Mouse (Mus musculus): ENCODE data around the gene Ppp1r13b. TPM values are rescaled to one million over a fixed set of nuclear protein-coding genes. Genes with fewer than 3 reads are reported as not detected.

Gene Ppp1r13b
- polyA plus RNA-seq, 1 experiment from 2014 or later = 21.7 TPM

- WGBS = 23% methylated on average over 7 of the region's 7 CpGs
Observed at GRCm38 (mm10) chr12:111896908-111897661, 10.8 kb downstream of the Ppp1r13b start.

GRCm38 (mm10) chr12:111894082-111894481 is 13.8 kb downstream of the Ppp1r13b start:
- Histone ChIP-seq H3K9ac (no peak overlapping the region), H3K4me1 (replicated peaks) (peaks cover 23% of the 10 kb centered on the region), H3K4me2 (replicated peaks) (no peak overlapping the region), H3K27me3 (replicated peaks) (no peaks in the 10 kb centered on the region), H3K36me3 (no peaks in the 10 kb centered on the region), H3K9me3 (no peaks in the 10 kb centered on the region), H3K4me3 (replicated peaks) (no peak overlapping the region), H3K27ac (no peak overlapping the region; the same call in 1 of the 2 replicates)
- 41% methylated on average over 1 of the region's 1 CpGs for WGBS
- no peak for ATAC-seq

More at GRCm38 (mm10) chr12:111896908-111897661, 10.8 kb downstream of the Ppp1r13b start:
- Histone ChIP-seq H3K9ac (no peak overlapping the region), H3K27ac (peak overlapping the region; percentile 29), H3K4me2 (replicated peaks) (0 out of 2 replicates have a peak overlapping the region, but pooled peaks have one; percentile 7), H3K27me3 (replicated peaks) (no peaks in the 10 kb centered on the region), H3K4me1 (replicated peaks) (peaks cover 27% of the 10 kb centered on the region), H3K9me3 (no peaks in the 10 kb centered on the region), H3K4me3 (replicated peaks) (no peak overlapping the region), H3K36me3 (no peaks in the 10 kb centered on the region)
- peak; percentile 91 for ATAC-seq

GRCm38 (mm10) chr12:111892981-111893380 is 14.9 kb downstream of the Ppp1r13b start:
- no peaks in the 10 kb centered on the region for H3K9me3 ChIP-seq
- H3K4me2 ChIP-seq (replicated peaks) = no peak overlapping the region
- H3K27me3 ChIP-seq (replicated peaks) = no peaks in the 10 kb centered on the region
- no peak overlapping the region for H3K9ac ChIP-seq
- WGBS = 93% methylated on average over 1 of the region's 1 CpGs
- H3K36me3 ChIP-seq = no peaks in the 10 kb centered on the region
- ATAC-seq = no peak
- peaks cover 15% of the 10 kb centered on the region for H3K4me1 ChIP-seq (replicated peaks)
- H3K4me3 ChIP-seq (replicated peaks) = no peak overlapping the region
- H3K27ac ChIP-seq = no peak overlapping the region

- H3K27ac ChIP-seq = no peak overlapping the region
- no peak overlapping the region for H3K9ac ChIP-seq
- peaks cover 8% of the 10 kb centered on the region for H3K4me1 ChIP-seq (replicated peaks)
- H3K27me3 ChIP-seq (replicated peaks) = no peaks in the 10 kb centered on the region
- H3K4me2 ChIP-seq (replicated peaks) = no peak overlapping the region
- no peaks in the 10 kb centered on the region for H3K9me3 ChIP-seq
- H3K36me3 ChIP-seq = no peaks in the 10 kb centered on the region
- no peak for ATAC-seq
- no peak overlapping the region for H3K4me3 ChIP-seq (replicated peaks)
- WGBS = 87% methylated on average over 4 of the region's 4 CpGs
Observed at GRCm38 (mm10) chr12:111891800-111892199, 16.1 kb downstream of the Ppp1r13b start.

GRCm38 (mm10) chr12:111889251-111889650 is 18.7 kb downstream of the Ppp1r13b start:
- no peaks in the 10 kb centered on the region for H3K9me3 ChIP-seq
- 82% methylated on average over 3 of the region's 3 CpGs for WGBS
- peaks cover 8% of the 10 kb centered on the region; the same call in 1 of the 2 replicates for H3K4me1 ChIP-seq (replicated peaks)
- no peak overlapping the region for H3K4me3 ChIP-seq (replicated peaks)
- ATAC-seq = no peak
- no peaks in the 10 kb centered on the region for H3K36me3 ChIP-seq
- no peak overlapping the region for H3K4me2 ChIP-seq (replicated peaks)
- H3K9ac ChIP-seq = no peak overlapping the region
- H3K27ac ChIP-seq = no peak overlapping the region
- no peaks in the 10 kb centered on the region for H3K27me3 ChIP-seq (replicated peaks)

- no peak overlapping the region for H3K9ac ChIP-seq
- ATAC-seq = no peak
- H3K9me3 ChIP-seq = no peaks in the 10 kb centered on the region
- H3K4me2 ChIP-seq (replicated peaks) = no peak overlapping the region
- H3K27ac ChIP-seq = no peak overlapping the region
- no peaks in the 10 kb centered on the region for H3K36me3 ChIP-seq
- H3K4me3 ChIP-seq (replicated peaks) = no peak overlapping the region
- peaks cover 6% of the 10 kb centered on the region; the same call in 1 of the 2 replicates for H3K4me1 ChIP-seq (replicated peaks)
- 92% methylated on average over 4 of the region's 4 CpGs for WGBS
- H3K27me3 ChIP-seq (replicated peaks) = no peaks in the 10 kb centered on the region
Observed at GRCm38 (mm10) chr12:111888303-111888864, 19.5 kb downstream of the Ppp1r13b start.

GRCm38 (mm10) chr12:111887005-111887404 is 20.9 kb downstream of the Ppp1r13b start:
- no peaks in the 10 kb centered on the region for H3K36me3 ChIP-seq

GRCm38 (mm10) chr12:111882852-111883251 is 25.1 kb downstream of the Ppp1r13b start:
- H3K4me2 ChIP-seq (replicated peaks) = no peak overlapping the region
- H3K36me3 ChIP-seq = no peaks in the 10 kb centered on the region
- WGBS = 25% methylated on average over 4 of the region's 4 CpGs
- H3K4me1 ChIP-seq (replicated peaks) = peaks cover 6% of the 10 kb centered on the region; the same call in 1 of the 2 replicates
- H3K9ac ChIP-seq = no peak overlapping the region
- H3K27me3 ChIP-seq (replicated peaks) = no peaks in the 10 kb centered on the region
- no peaks in the 10 kb centered on the region for H3K9me3 ChIP-seq
- ATAC-seq = peak; percentile 70
- H3K27ac ChIP-seq = no peak overlapping the region
- no peak overlapping the region for H3K4me3 ChIP-seq (replicated peaks)

More at GRCm38 (mm10) chr12:111887005-111887404, 20.9 kb downstream of the Ppp1r13b start:
- Histone ChIP-seq H3K9me3 (no peaks in the 10 kb centered on the region), H3K4me3 (replicated peaks) (no peak overlapping the region), H3K27ac (no peak overlapping the region), H3K27me3 (replicated peaks) (no peaks in the 10 kb centered on the region), H3K9ac (no peak overlapping the region), H3K4me1 (replicated peaks) (peaks cover 6% of the 10 kb centered on the region; the same call in 1 of the 2 replicates), H3K4me2 (replicated peaks) (no peak overlapping the region)
- WGBS = 95% methylated on average over 1 of the region's 1 CpGs
- no peak for ATAC-seq

- ATAC-seq = no peak
- no peaks in the 10 kb centered on the region for H3K27me3 ChIP-seq (replicated peaks)
- no peak overlapping the region for H3K4me3 ChIP-seq (replicated peaks)
- WGBS = 74% methylated on average over 3 of the region's 3 CpGs
- H3K9ac ChIP-seq = no peak overlapping the region
- H3K4me2 ChIP-seq (replicated peaks) = no peak overlapping the region
- H3K4me1 ChIP-seq (replicated peaks) = peaks cover 6% of the 10 kb centered on the region; the same call in 1 of the 2 replicates
- no peaks in the 10 kb centered on the region for H3K9me3 ChIP-seq
- no peaks in the 10 kb centered on the region for H3K36me3 ChIP-seq
- no peak overlapping the region for H3K27ac ChIP-seq
Observed at GRCm38 (mm10) chr12:111882022-111882421, 25.9 kb downstream of the Ppp1r13b start.

- Histone ChIP-seq H3K27me3 (replicated peaks) (no peaks in the 10 kb centered on the region), H3K27ac (no peak overlapping the region), H3K4me1 (replicated peaks) (no peaks in the 10 kb centered on the region), H3K9me3 (no peaks in the 10 kb centered on the region), H3K36me3 (no peaks in the 10 kb centered on the region), H3K4me2 (replicated peaks) (no peak overlapping the region), H3K9ac (no peak overlapping the region), H3K4me3 (replicated peaks) (no peak overlapping the region)
- 22% methylated on average over 3 of the region's 3 CpGs for WGBS
- peak; percentile 79 for ATAC-seq
Observed at GRCm38 (mm10) chr12:111878213-111878612, 29.7 kb downstream of the Ppp1r13b start.

- ATAC-seq = no peak
- Histone ChIP-seq H3K4me2 (replicated peaks) (no peak overlapping the region), H3K9ac (no peak overlapping the region), H3K4me1 (replicated peaks) (no peaks in the 10 kb centered on the region), H3K27ac (no peak overlapping the region), H3K27me3 (replicated peaks) (no peaks in the 10 kb centered on the region), H3K36me3 (no peaks in the 10 kb centered on the region), H3K9me3 (no peaks in the 10 kb centered on the region), H3K4me3 (replicated peaks) (no peak overlapping the region)
- 89% methylated on average over 3 of the region's 3 CpGs for WGBS
Observed at GRCm38 (mm10) chr12:111875499-111875898, 32.4 kb downstream of the Ppp1r13b start.

GRCm38 (mm10) chr12:111874601-111875140 is 33.2 kb downstream of the Ppp1r13b start:
- 74% methylated on average over 1 of the region's 1 CpGs for WGBS
- no peaks in the 10 kb centered on the region for H3K27me3 ChIP-seq (replicated peaks)
- no peaks in the 10 kb centered on the region for H3K4me1 ChIP-seq (replicated peaks)

More at GRCm38 (mm10) chr12:111874601-111875140, 33.2 kb downstream of the Ppp1r13b start:
- H3K27ac ChIP-seq = no peak overlapping the region
- no peaks in the 10 kb centered on the region for H3K9me3 ChIP-seq
- ATAC-seq = no peak
- no peak overlapping the region for H3K9ac ChIP-seq
- no peak overlapping the region for H3K4me2 ChIP-seq (replicated peaks)
- H3K36me3 ChIP-seq = no peaks in the 10 kb centered on the region
- H3K4me3 ChIP-seq (replicated peaks) = no peak overlapping the region

All from intestine, embryonic 15.5 days (tissue).